Mouse (Mus musculus): Measurements from ENCODE around the gene Chrna9.

- no peak for TF ChIP-seq CTCF (IDR thresholded peaks at IDR 0.05; ENCODE audit: low read depth, low read length)
- TF ChIP-seq TAL1 (conservative IDR thresholded peaks at IDR 0.05; ENCODE audit: low read depth, low read length) = no peak
- TF ChIP-seq GATA1 (IDR thresholded peaks at IDR 0.05; ENCODE audit: borderline replicate concordance, low read length) = no peak
- no peak for TF ChIP-seq POLR2AphosphoS5 (IDR thresholded peaks at IDR 0.05; ENCODE audit: insufficient replicate concordance, low read depth, low read length)
- no peak for TF ChIP-seq GATA2 (IDR thresholded peaks at IDR 0.05; ENCODE audit: borderline replicate concordance, low read depth, low read length)
These were observed 14.8 kb upstream of the Chrna9 start for GRCm38 (mm10) chr5:65919904-65920303.

All from G1E (cell line).